Mouse (Mus musculus) forebrain, embryonic 12.5 days (tissue): ENCODE data around the gene Ccdc174. TPM values are rescaled to one million over a fixed set of nuclear protein-coding genes. Genes with fewer than 3 reads are reported as not detected.

Source experiments
- ATAC-seq: fragments of 200-750 bp; cut with Nextera tagmentation; 2 replicates; pipeline ENCODE4 v1.8.0; 2017; ENCODE audit warnings: moderate TSS enrichment; ENCODE audit not compliant: low FRiP score
- H3K27ac ChIP-seq: fragments of 300-500 bp; sonication (generic); 2 replicates; pipeline ENCODE4 v1.5.1; 2016; ENCODE audit warnings: mild to moderate bottlenecking
- H3K27me3 ChIP-seq: fragments of 300-500 bp; sonication (generic); 2 replicates; pipeline ENCODE4 v1.6.1; 2016; ENCODE audit warnings: mild to moderate bottlenecking
- H3K36me3 ChIP-seq: fragments of 300-500 bp; sonication (generic); replicated peaks from 2 replicates; pipeline ENCODE4 v1.6.1; 2016; ENCODE audit warnings: mild to moderate bottlenecking
- H3K4me1 ChIP-seq: fragments of 300-500 bp; sonication (generic); 2 replicates; pipeline ENCODE4 v1.6.1; 2016
- H3K4me2 ChIP-seq: fragments of 300-500 bp; sonication (generic); 2 replicates; pipeline ENCODE4 v1.6.1; 2016; ENCODE audit warnings: mild to moderate bottlenecking, moderate library complexity
- H3K4me3 ChIP-seq: fragments of 300-500 bp; sonication (generic); replicated peaks from 2 replicates; pipeline ENCODE4 v1.5.1; 2016; ENCODE audit warnings: mild to moderate bottlenecking
- H3K9ac ChIP-seq: fragments of 300-500 bp; sonication (generic); 2 replicates; pipeline ENCODE4 v1.6.1; 2016; ENCODE audit warnings: mild to moderate bottlenecking
- H3K9me3 ChIP-seq: fragments of 300-500 bp; sonication (generic); 2 replicates; pipeline ENCODE4 v1.6.1; 2016
- WGBS: fragments of 180-500 bp; shearing (Covaris S2); methylation state at CpG from one replicate; pipeline ENCODE4 v1.1.7; 2016; 5-methylcytosine and 5-hydroxymethylcytosine counted together
- polyA plus RNA-seq: library from polyadenylated mRNA; unstranded; fragments of >200 nt; fragmentation: Nextera tagmentation; extraction: Ambion mirVana; gene quantifications from 2 replicates; pipeline ENCODE4 v1.2.1, GENCODE M21; 2016

The Ccdc174 gene
- polyA plus RNA-seq, 1 experiment from 2014 or later: 61.1 TPM

DNA sequence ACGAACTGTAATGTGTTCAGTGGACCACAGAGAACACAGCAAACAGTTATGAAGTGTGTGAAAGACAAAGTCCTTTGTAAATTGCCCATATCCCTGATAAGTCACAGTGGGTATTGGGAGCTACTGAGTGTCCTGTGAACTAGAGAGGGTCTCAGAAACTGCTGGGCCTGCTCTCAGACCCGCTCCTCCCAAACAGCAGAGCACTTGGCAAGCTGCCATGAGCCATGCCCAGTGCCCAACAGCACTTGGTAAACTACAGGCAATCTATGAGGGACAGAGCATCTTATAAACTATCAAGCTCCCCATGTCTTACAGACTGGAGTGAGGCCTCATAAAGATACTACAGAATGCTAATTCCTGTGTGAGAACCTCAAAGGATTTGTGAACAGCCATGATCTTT is 70.6 kb downstream of the Ccdc174 start:
- no peak overlapping the region for H3K27ac ChIP-seq
- H3K4me3 ChIP-seq: no peak overlapping the region
- H3K4me1 ChIP-seq: no peaks in the 10 kb centered on the region
- no peak overlapping the region for H3K9ac ChIP-seq
- no peak overlapping the region for H3K4me2 ChIP-seq
- H3K27me3 ChIP-seq: no peaks in the 10 kb centered on the region
- H3K9me3 ChIP-seq: no peaks in the 10 kb centered on the region
- no peaks in the 10 kb centered on the region for H3K36me3 ChIP-seq
- ATAC-seq: no peak
- WGBS: 87% methylated on average over 2 of the region's 2 CpGs

Other genes with a start within 250 kb of the Ccdc174 start
- 67.6 and 79.0 TPM in 2 replicates for gene Slc6a6, start 194.0 kb upstream of the Ccdc174 start, polyA plus RNA-seq
- gene Grip2, start 50.8 kb upstream of the Ccdc174 start, polyA plus RNA-seq: 1.4 and 1.9 TPM in 2 replicates
- gene 4930590J08Rik, start 24.8 kb downstream of the Ccdc174 start, polyA plus RNA-seq: 0.83 and 1.2 TPM in 2 replicates
- 7.6 and 12.7 TPM in 2 replicates for gene Fgd5, start 100.8 kb downstream of the Ccdc174 start, polyA plus RNA-seq
- 24.0 and 36.0 TPM in 2 replicates for gene Nr2c2, start 213.3 kb downstream of the Ccdc174 start, polyA plus RNA-seq